Mouse (Mus musculus) small intestine, adult 2 months (tissue): ENCODE data around the gene Angptl8. TPM values are rescaled to one million over a fixed set of nuclear protein-coding genes. Genes with fewer than 3 reads are reported as not detected.
"Not testable (repeated sequence)": the region's sequence is repeated elsewhere in the genome, so short reads cannot be mapped to it uniquely, and the experiment has no call there.

ENCODE experiments used
- H3K27ac ChIP-seq: fragments of 200-500 bp; 2 replicates; pipeline ENCODE4 v1.5.1; 2012; ENCODE audit warnings: low read depth, low read length, control low read depth, inconsistent platforms; ENCODE audit not compliant: insufficient read depth
- H3K27me3 ChIP-seq: fragments of 200-500 bp; 2 replicates; pipeline ENCODE4 v1.6.1; 2012; ENCODE audit warnings: mild to moderate bottlenecking, moderate library complexity, low read length, inconsistent platforms; ENCODE audit not compliant: control insufficient read depth, insufficient read depth
- H3K36me3 ChIP-seq: fragments of 200-500 bp; 2 replicates; pipeline ENCODE4 v1.6.1; 2012; ENCODE audit warnings: mild to moderate bottlenecking, low read length, control low read depth, inconsistent platforms; ENCODE audit not compliant: control insufficient read depth, insufficient read depth
- H3K4me1 ChIP-seq: fragments of 200-500 bp; 2 replicates; pipeline ENCODE4 v1.6.1; 2012; ENCODE audit warnings: low read length, inconsistent platforms, mixed read lengths; ENCODE audit not compliant: control insufficient read depth, insufficient read depth, insufficient read length
- H3K4me3 ChIP-seq: fragments of 200-500 bp; 2 replicates; pipeline ENCODE4 v1.5.1; 2012; ENCODE audit warnings: low read depth, mild to moderate bottlenecking, control low read depth, inconsistent platforms, low read length, moderate library complexity
- CTCF ChIP-seq: fragments of 200-500 bp; IDR thresholded peaks from 2 replicates; pipeline ENCODE4 v1.5.1; 2012; ENCODE audit warnings: low read depth, mild to moderate bottlenecking, control low read depth, inconsistent platforms, low read length, moderate library complexity, mixed read lengths; ENCODE audit not compliant: insufficient replicate concordance, insufficient read length; ENCODE audit errors: extremely low read depth
- POLR2A ChIP-seq: fragments of 200-500 bp; IDR thresholded peaks from 2 replicates; pipeline ENCODE4 v1.6.1; 2012; ENCODE audit warnings: low read depth, mild to moderate bottlenecking, control low read depth, inconsistent platforms, low read length, moderate library complexity
- WGBS: fragments of 180-500 bp; shearing (Covaris S2); methylation state at CpG from one replicate; pipeline ENCODE4 v1.1.7; 2018; 5-methylcytosine and 5-hydroxymethylcytosine counted together
- polyA plus RNA-seq: library from polyadenylated mRNA; depleted of rRNA; stranded (reverse); fragments of >200 nt; gene quantifications from 2 replicates; pipeline ENCODE4 v1.2.3, GENCODE M21; 2012; rRNA removed

Angptl8 gene
- 10.2 and 12.3 TPM in 2 replicates for polyA plus RNA-seq

DNA sequence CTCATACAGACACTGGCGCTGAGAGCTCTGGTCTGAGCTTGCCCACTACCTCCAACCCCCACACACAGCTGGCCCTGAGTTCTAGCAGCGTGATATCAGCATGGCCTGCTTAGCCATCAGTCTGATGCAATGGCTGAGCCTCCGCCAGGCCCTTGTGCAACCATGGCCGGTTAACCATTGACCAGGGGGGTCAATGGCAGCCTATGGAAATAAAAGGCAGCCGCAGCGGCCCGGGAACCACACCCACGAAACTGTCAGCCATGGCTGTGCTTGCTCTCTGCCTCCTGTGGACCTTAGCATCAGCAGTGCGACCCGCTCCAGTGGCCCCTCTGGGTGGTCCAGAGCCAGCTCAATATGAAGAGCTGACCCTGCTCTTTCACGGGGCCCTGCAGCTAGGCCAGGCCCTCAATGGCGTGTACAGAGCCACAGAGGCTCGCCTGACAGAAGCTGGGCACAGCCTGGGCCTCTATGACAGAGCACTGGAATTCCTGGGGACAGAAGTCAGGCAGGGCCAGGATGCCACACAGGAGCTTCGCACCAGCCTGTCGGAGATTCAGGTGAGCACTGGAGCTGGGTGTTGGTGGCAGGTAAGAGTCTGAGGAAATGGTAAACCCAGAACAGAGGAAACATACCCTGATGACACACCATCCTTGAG is at the start of gene Angptl8:
Angptl8 (plus strand) TSS at position 253 of the 655 bp plus-strand sequence.
- WGBS: 27% methylated on average over 15 of the region's 15 CpGs
- TF ChIP-seq CTCF (no peak), POLR2A (peak; percentile 40; the same call in 1 of the 2 replicates)
- Histone ChIP-seq H3K36me3 (peaks cover 19% of the 10 kb centered on the region; the same call in 1 of the 2 replicates), H3K4me3 (peak within 1 kb of the TSS; percentile 61), H3K27ac (peak within 1 kb of the TSS; percentile 61), H3K27me3 (no peaks in the 10 kb centered on the region), H3K4me1 (peaks cover 6% of the 10 kb centered on the region)

DNA sequence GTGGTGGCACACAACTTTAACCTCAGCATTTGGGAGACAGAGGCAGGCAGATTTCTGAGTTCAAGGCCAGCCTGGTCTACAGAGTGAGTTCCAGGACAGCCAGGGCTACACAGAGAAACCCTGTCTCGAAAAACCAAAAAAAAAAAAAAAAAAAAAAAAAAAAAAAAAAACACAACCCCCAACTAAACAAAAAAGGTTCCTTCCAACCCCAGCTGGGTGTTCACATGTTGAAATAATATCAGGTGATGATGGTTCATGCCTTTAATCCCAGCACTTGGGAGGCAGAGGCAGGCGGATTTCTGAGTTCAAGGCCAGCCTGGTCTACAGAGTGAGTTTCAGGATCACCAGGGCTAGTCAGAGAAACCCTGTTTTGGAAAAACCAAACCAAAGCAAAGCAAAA is 49.0 kb upstream of the Angptl8 start:
- WGBS: 71% methylated on average over 2 of the region's 2 CpGs
- H3K36me3 ChIP-seq, H3K4me3 ChIP-seq: not testable (repeated sequence)

DNA sequence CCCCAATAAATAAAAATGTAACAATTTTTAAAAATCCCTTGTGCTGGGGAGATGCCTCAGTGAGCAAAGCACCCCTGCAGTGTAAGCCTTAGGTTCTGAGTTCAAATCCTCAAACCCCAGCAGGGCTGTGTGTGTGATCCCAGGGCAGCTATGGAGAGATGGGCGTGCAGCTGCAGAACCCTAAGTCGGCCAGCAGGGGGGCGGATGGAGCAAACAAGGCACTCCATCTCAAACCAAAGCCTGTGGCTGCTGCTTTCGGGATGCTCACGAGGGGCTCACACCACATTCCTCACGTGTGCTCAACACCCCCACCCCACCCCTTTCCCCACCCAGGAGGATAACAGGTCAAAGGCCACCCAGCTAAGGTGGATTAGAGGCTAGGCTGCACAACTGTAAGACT is 48.4 kb upstream of the Angptl8 start:
- no peak overlapping the region for H3K27ac ChIP-seq
- TF ChIP-seq CTCF: peak; percentile 73
- TF ChIP-seq POLR2A: no peak
- H3K36me3 ChIP-seq: no peaks in the 10 kb centered on the region
- no peaks in the 10 kb centered on the region for H3K4me1 ChIP-seq
- no peak overlapping the region for H3K4me3 ChIP-seq
- 13% methylated on average over 6 of the region's 6 CpGs for WGBS
- no peaks in the 10 kb centered on the region for H3K27me3 ChIP-seq

More for the DNA sequence above, 49.0 kb upstream of the Angptl8 start:
- H3K4me1 ChIP-seq, H3K27ac ChIP-seq, H3K27me3 ChIP-seq: not testable (repeated sequence)

DNA sequence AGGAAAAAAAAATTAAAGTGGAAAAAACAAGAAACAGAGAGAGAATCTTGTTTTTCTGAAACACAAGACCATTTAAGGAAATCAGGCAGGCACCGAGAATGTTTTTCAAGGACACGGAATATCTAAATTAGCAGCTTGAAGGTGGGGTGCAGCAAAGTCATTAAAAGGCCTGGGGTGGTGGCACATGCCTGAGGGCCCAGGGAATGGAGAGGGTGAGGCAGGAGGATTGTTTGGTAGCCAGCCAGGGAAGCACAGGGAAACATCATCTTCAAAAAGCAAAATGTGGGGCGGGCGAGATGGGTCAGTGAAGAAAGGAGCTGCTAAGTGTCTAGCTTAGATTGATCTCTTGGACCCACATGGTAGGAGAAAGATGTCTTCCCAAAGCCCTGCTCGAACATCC is 47.7 kb upstream of the Angptl8 start:
- H3K4me1 ChIP-seq: peaks cover 2% of the 10 kb centered on the region
- no peaks in the 10 kb centered on the region for H3K27me3 ChIP-seq
- TF ChIP-seq CTCF: no peak
- no peak for TF ChIP-seq POLR2A
- no peak overlapping the region for H3K4me3 ChIP-seq
- peak overlapping the region; percentile 12; the same call in 1 of the 2 replicates for H3K27ac ChIP-seq
- 74% methylated on average over 5 of the region's 5 CpGs for WGBS
- no peaks in the 10 kb centered on the region for H3K36me3 ChIP-seq

DNA sequence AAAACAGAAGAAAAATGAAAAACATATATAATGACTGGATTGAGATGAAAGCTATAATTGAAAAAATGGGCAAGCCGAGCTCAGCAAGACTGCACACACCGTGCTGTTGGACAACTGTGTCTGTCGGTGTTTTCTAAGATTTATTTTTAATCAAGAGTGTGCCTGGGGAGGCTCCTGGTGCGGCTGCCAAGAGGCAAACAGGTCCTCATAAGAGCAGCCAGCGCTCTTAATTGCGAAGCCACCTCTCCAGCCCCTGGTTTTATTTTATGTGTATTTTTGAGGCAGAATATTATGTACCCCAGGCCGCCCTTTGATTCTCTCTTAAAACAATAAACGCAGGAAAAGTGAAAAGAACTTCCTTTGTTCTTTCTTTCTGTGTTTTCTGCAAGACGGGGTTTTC is 47.1 kb upstream of the Angptl8 start:
- peaks cover 4% of the 10 kb centered on the region for H3K4me1 ChIP-seq
- H3K27me3 ChIP-seq: no peaks in the 10 kb centered on the region
- WGBS: 81% methylated on average over 9 of the region's 9 CpGs
- H3K27ac ChIP-seq: no peak overlapping the region
- no peak for TF ChIP-seq POLR2A
- no peak for TF ChIP-seq CTCF
- H3K4me3 ChIP-seq: no peak overlapping the region
- no peaks in the 10 kb centered on the region for H3K36me3 ChIP-seq

DNA sequence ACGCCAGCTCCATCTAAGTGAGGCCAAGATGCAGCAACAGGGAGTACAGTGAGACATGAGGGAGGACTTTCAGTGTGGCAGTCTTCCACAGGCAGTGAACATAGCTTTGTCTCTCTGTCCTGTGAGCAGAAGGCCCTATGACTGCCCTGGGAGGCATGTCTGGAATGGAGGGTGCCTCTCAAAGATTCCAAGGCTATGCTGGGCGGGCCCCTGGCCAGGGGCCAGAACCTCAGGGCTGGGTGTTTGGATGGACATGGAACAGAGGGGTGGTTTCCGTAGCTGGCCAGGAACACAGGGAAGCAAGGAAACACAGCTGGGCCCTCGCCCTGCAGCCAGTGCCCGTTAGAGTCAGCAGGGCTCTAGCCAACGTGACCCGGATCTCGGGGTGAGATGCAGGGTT is 43.4 kb upstream of the Angptl8 start:
- Histone ChIP-seq H3K4me3 (no peak overlapping the region), H3K27me3 (no peaks in the 10 kb centered on the region), H3K4me1 (peaks cover 6% of the 10 kb centered on the region), H3K36me3 (peaks cover 7% of the 10 kb centered on the region; the same call in 1 of the 2 replicates), H3K27ac (peak overlapping the region; percentile 37)
- no peak for TF ChIP-seq CTCF
- WGBS: 48% methylated on average over 8 of the region's 8 CpGs

DNA sequence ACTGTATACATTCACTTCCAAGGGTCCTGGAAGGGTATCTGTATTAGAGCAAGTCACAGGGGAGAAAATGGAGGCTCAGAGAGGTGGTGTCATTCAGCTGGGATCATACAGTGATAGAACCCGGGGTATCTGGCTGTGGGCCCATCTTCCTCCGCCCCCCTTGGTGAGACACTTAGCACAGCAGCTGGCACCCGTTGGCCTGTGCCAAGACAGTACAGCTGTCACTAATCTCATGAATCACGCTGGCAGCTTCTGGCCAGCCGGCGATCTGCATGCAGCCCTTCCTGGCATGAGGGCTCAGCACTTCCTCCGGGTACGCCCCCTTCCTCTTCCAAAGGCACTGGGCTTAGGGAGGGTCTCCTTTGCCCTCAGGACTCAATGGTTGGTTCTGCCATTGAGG is 42.7 kb upstream of the Angptl8 start:
- WGBS: 14% methylated on average over 8 of the region's 8 CpGs
- TF ChIP-seq POLR2A (no peak), CTCF (no peak)
- Histone ChIP-seq H3K4me3 (no peak overlapping the region; the same call in 1 of the 2 replicates), H3K27me3 (no peaks in the 10 kb centered on the region), H3K36me3 (peaks cover 7% of the 10 kb centered on the region; the same call in 1 of the 2 replicates), H3K4me1 (peaks cover 6% of the 10 kb centered on the region), H3K27ac (no peak overlapping the region)

DNA sequence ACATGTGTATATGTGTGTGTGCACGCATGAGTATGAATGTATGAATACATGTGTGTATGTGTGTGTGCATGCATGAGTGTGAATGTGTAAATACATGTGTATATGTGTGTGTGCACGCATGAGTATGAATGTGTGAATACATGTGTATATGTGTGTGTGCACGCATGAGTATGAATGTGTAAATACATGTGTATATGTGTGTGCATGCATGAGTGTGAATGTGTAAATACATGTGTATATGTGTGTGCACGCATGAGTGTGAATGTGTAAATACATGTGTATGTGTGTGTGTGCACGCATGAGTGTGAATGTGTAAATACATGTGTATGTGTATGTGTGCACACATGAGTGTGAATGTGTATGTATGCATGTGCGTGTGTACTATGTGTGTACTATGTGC is 41.8 kb upstream of the Angptl8 start:
- 94% methylated on average over 6 of the region's 6 CpGs for WGBS
- not testable (repeated sequence) for H3K27me3 ChIP-seq, H3K27ac ChIP-seq, H3K4me3 ChIP-seq, H3K36me3 ChIP-seq, H3K4me1 ChIP-seq
